Mouse (Mus musculus) kidney, adult 9 months (tissue): ENCODE data around the gene Nudt14.
A peak's percentile ranks its signal among the peaks of the same experiment; 100 is the strongest.

Source experiments
- DNase-seq: peaks from one replicate; pipeline ENCODE4 v3.0.0; 2022

Nudt14 gene

DNA sequence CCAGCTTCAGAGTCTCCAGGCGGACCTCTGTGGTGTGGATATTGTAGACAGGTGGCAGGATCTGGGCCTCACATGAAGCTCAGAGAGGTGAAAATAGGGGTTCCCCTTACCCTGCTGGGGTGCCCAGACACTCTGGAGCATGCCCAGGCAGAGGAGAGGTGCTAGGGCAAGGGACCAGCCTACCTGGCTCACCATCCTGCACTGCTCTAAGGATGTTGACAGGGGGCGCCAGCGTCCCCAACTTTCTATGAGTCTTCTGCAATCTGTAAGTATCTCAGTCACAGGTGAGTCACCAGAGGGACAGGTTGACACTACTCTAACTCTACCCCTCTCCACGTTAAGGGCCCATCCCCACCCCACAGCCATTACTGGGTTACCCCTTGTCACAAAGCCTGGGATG lies 5.4 kb upstream of the Nudt14 start:
- DNase-seq, result peak; percentile 34

DNA sequence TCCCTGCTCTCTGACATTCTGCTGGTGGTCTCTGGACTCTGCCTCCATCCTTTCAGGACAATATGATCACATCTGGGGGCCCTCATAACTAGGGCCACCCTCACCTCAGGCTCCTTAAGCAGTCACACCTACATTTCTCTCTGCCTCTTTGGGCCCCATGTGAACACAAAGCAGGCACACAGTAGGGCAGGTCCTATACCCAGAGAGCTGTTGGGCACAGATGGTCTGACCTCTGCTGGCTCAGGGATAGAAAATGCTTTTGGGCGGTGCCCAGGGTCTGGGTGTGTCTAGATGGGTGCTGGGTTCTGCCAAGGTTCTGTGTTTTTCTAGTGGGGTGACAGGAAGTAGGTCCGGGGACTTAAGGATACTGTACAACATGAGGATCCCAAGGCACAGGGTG lies 1.7 kb upstream of the Nudt14 start:
- no peak for DNase-seq

DNA sequence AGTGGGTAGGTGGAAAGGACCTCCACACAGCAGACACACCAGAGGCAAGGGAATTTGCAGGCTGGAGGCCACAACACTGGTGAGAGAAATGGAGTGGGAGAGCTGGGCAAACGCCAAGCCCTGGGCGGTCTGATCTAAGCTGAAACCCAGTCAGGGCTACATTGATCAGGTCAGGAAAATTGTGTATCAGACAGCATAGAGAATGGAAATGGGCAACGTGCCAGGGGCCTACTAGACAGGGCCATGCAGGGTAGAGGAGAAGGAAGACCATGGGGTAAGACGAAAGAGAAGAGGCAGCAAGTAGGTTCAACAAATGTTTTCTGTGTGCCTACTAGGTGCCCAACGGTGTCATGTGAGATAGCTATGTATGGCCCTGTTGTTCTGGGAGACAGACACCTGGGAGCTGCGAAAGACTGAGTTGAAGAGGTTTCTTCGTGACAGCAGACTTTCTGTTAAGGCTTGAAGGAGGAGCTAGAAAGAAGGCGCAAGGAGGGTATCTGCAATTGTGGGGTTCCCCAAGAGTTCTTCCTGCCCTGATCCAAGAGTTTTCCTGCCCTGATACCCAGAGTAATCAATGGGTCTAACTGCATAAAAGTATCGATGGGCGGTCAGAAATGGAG lies 658 bp downstream of the Nudt14 start:
- peak; percentile 52 for DNase-seq

DNA sequence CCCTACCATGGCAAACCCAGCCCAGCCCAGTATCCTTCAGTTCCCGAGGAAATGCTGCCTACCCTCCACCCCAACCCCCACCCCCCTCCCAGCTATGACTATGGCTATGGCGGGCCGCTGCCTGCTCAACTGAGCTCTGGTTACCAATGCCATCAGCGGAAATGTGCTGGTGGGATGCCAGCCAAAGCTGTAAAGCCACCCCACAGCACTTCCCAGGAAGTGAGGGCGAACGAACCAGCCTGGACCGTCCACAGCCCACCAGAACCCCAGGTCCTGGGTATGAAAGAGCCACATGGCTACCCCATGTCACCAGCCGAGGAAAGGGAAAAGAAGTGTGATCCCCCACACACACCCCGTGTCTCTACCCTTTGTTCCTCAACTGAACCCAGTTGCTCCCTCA lies 1.2 kb downstream of the Nudt14 start:
- no peak for DNase-seq

DNA sequence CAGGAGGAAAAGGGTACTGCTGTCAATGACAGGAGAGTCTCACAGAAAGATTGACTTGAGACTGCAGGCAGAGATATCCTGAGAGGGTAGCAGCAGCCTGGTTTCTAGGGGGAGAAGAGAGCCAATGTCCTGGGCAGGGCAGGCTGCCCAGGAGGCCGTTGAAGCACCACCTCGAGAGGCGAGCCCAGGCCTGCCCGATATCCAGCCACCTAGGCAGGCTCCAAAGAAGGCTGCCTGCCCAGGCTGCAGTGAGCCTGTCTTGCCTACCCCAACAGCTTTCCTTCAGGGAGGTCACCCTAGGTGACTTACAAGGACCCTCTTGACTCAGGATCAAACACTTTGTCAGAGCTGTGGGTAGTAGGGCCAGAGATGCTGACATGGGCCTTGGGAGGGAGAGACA lies 1.7 kb downstream of the Nudt14 start:
- DNase-seq, result no peak

DNA sequence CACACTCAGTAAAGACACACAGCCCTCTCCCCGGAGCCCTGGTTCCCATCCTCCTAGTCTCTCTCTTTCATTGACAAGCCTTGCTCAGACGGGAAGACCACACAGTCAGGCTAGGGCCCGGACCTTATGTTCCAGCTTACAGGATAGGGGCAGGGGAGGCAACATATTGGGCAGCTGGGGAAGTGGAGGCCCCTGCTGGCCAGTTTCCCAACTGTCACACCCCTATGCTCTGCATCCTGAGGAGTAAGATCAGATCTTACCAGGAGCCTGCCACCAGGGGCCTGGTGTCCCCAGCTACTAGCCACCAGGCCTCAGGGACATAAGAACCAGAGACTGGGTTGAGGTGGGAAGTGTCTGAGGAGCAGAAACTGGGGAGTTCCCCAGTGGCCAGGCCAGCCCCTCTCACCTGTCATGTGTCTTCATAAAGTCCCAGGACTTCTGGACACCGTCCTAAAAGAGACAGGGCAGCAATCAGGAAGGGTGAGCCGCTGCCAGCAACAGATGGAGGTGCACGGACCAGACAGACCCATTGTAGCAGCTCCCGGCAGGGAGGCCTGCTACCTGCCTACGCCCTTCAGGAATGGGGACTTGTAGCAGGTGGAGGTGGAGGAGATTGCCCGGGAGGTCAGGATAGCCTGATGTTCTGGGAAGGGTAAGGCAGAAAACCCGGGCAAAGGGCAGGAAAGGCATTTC lies 2.9 kb downstream of the Nudt14 start:
- DNase-seq, result no peak

DNA sequence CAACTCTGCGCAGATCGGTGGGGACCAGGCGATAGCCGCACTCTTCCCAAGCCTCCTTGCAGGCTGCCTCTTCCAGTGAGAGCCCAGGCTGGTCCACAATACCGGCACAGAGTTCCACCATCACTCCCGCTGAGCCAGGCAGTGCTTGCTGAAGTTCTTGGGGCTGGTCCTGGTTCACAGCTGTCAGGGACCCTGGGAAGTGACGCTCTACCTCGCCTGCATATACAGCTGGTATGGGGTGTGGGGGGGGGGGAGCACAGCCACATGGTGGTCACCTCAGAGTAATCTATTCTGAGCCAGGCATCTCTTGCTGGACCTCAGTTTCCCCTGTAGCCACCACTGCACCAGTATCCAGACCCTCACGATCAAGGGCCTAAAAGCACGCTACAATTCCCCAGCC lies 3.6 kb downstream of the Nudt14 start:
- no peak for DNase-seq

DNA sequence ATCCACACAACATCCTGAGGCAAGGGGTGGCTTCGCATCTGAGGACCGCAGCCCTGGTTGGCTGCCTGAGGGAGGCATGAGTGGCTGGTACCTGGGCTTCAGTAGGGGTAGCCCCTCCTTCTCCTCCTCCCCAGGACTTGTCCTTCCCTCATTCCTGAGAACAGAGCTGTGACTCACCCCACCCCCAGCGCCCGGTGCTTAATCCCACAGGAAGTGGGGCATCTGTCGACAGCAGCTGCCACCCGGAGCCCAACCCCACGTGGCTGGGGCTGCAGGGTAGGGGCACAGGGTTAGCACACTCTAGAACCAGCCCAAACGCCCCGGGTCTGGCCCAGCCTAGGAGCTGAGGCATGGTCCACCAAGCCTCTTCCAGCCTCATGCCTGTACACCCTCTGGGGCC lies 4.0 kb downstream of the Nudt14 start:
- DNase-seq, result no peak

DNA sequence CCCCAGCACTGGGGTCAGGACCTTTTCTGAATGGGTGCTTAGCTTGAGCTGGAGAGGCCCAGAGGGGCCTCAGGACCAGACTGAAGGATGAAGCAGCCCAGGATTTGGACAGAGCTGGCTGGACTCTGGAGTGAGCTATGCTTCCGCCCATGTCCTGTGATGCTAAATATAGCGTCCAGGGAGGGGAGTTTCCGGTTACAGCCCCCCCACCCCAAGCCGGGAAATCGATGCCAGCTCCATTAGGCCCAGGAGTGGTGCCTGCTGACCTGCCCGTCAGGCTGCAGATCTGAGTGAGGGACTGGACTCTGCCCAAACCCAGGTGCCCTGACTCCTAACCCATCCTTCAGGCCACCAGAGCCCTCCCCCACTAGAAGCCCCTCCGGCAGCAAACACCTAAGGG lies 9.3 kb downstream of the Nudt14 start:
- DNase-seq, result no peak

DNA sequence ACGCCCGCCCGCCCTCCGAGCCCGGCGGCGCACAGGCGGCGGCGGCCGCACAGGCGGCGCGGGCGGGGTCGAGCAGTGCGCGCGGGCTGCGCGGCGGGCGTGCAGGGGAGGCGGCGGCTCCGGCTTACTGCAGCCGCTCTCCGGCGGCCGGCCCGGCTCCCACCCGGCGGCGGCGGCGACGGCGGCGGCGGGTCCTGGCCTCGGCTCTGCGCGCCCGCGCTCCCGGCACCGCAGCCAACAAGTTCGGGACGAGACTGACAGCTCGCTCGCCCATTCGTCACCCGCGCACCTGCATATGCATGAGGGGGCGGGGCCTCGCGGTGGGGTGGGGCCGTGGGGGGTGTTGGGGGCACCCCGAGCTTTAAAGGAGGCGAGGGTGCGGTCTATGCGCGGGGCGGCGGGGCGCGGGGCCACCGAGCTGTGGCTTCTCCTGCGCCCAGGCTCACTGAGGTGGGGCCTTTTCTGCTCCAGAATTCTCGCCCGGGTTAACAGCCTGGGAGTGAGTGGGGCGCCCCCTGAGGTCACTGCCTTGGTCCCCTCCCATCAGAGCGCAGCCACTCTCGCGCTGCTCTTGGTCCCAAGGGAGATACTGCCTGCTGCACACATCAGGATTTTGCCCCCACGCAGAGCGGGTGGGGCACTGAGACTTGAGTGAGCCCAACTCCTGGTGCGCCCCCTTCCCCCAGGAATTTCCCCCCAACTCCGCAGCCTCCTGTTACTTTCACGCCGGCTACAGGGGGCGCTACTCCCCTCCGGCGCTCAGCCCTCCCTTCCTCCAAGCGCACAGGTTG lies 12.2 kb downstream of the Nudt14 start, which contains the start of gene Jag2:
Gene Jag2 (minus strand): TSS at position 215 of the 791 bp plus-strand sequence.
- DNase-seq, result no peak

DNA sequence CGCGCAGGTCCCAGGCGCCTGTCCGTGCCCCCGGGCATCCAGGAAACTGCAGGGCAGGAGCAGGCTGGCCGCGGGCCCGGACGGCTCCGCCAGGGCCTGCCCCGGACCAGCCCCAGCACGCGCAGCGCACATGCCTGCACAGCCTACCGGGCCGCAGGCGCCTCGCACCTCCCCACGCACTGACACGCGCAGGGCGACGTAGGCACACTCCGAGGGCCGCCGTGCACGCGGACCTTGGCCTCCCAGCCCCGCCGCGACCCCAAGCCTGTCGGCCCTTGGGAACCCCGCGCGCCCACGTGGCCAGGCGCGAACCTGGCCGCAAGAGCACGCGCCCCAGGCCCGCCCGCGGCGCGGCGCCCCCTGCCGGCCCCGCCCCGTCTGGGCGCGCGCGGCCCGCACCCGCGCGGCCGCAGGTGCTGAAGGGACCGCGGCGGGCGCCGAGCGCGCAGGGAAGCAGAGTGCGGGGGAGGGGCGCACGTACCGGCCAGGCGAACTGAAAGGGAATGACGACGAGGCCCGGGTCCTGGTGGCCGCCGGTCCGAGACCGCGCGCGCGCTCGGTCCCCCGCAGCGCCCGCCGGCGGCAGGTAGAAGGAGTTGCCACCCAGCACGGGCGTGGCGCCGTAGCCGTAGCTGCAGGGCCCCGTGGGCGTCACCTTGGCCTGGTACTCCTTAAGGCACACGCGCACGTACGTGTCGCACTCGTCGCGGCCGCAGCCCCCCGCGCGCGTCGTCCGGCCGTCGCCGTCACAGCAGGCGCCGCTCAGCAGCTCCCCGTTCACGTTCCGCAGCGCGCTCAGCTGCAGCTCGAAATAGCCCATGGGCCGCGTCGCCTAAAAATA lies 13.3 kb downstream of the Nudt14 start:
- DNase-seq, result no peak

DNA sequence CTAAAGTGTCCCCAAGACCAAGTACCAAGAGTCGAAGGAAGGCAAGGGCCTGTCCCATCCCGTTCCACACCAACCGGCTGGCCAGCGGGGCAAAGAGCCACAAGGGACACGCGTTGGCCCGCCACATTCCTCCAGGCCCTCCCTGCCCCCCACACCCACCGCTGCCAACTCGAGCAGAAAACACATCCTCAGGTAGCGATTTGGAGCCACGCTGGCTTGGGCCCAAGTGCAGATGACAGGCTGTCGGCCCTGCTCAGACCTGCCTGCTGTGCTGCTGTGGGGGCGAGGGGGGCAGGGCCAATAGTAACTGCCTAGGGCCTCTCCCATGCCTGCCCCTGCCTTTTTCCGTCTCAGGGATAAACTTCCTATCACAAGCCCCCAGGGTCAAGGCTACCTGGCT lies 14.7 kb downstream of the Nudt14 start:
- DNase-seq, result no peak

DNA sequence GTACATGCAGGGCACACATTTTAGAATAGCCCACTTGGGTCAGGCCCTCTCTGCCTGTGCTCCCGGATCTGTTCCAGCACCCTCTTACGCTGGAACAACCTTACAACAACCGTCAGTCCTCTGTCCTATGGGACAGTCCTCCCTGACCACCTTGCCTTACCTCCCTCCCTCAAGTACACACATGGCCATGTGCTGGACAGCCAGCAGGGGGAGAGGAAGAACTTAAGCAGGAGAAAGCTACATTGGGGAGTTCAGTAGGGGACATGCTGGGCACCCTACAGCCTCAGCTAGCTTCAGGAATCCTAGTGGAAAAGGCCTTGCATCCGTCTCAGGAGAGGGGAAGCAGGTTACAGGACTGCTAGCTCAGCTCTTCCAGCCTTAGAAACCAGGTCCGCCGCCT lies 16.0 kb downstream of the Nudt14 start:
- no peak for DNase-seq

DNA sequence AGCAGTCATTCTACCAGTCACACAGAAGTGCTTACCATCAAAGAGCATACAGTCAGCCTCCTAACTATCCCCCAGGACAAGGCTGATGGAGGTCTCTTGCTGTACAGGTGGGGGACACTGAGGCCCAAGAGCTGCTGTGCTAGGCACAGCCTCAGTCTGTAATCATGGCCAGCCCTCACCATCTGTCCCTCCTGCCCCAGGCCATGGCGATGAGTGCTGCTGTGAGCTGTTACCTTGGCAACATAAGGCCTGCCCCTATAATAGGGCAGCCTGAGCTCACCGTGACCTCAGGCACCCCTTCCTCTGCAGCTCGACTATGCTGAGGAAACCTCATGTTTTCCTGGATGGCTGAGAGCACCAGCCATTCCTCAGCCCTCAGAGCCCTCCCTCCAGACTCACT lies 19.4 kb downstream of the Nudt14 start:
- DNase-seq, result no peak

DNA sequence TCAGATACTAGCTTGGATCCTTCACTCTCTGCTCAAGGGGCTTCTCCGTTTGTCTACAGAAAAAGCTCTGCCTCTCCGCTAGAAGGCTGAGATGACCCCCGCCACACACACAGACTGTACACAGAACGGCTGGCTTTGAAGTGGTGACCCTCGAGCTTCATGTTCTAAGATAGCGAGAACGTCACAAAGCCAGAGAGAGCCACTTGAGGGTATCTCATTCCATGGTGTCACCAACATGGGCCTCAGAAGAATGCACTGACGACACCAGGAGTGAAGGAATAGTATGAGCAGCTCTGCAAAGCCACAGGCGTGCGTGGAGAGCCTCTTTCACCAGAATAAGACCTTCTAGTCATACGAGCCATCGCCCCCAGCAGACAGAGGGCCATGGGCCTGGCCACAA lies 20.4 kb downstream of the Nudt14 start:
- no peak for DNase-seq

DNA sequence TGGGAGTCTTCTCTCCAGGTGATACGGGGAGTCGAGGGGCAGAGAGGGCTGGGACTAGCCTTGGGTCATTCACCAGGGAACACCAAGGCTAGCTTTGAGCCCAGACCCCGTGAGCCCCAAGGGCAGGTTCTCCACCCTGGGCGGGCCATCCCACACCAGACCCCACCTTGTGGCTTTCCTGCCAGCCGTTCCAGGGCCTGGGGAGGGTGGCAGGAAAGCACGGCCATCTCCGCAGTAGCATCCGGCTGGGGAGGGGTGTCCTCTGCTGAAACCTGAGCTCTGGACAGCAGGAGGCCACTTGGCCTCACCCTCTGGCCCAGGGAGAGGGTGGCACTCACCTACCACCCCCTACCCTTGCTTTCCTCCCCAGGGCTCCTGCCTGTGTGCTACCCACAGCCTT lies 24.0 kb downstream of the Nudt14 start:
- no peak for DNase-seq

DNA sequence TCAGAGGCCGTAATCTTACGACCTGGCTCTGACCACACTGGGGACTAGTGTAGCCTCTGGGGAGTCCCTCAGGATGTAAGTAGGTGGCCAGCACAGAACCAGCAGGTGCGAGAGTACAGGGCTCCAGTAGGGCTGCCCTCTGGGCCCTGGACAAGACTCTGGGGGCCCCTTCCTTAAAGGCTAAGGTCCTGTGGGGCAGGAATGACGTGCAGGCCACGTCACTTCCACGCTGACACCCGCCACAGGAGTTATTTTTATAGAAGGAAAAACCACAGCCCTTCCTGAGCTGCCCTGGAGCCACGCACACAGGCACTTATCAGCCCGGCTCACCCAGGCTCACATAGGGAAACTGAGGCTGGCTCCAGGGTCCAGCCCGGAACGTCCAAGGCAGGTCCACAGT lies 24.4 kb downstream of the Nudt14 start:
- peak; percentile 43 for DNase-seq

DNA sequence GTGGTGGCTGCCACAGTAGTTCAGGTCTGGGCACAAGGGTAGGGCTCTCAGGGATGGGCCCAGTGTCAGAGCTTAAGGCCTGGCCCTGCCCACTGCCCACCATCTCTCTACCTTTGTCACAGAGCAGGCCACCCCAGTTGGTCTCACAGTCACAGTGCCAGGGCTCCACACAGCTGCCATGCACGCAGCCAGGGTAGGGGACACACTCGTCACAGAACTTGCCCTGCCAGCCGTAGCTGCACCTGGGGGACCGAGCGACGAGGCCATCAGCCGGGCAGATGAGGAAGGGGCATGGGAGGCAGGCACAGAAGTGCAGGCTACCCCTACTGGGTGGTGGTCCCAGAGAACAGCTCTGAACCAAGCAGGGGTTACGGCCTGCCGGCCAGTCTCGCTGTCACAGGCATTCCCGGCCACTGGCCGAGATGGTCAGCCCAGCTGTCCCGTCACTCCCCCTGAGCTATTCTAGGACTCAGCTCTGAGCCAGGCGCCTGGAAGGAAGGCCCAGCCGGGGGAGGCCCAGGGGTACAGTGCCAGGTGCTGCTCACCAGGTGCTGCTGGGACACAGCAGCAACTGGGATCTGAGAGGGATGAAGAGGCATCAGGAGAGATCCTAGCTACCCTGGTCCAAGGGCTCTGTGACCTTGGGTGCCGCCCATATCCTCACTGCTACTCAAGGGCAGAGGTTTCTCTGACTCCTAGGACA lies 25.1 kb downstream of the Nudt14 start:
- DNase-seq, result no peak

DNA sequence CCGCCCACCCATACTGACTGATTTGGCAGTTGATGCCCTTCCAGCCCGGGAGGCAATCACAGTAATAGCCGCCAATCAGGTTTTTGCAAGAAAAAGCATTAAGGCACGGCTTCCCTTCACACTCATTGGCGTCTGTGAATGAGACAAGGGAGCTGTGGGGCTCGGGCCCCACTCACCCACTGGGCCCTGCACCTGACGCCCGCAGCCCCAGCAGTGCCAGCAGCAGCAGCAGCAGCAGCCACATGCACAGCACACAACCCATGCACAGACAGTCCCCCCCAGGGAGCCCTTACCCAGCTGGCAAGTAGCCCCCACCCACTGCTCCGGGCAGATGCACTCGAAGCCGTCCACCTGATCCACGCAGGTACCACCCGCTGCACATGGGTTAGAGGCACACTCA lies 26.3 kb downstream of the Nudt14 start:
- no peak for DNase-seq

DNA sequence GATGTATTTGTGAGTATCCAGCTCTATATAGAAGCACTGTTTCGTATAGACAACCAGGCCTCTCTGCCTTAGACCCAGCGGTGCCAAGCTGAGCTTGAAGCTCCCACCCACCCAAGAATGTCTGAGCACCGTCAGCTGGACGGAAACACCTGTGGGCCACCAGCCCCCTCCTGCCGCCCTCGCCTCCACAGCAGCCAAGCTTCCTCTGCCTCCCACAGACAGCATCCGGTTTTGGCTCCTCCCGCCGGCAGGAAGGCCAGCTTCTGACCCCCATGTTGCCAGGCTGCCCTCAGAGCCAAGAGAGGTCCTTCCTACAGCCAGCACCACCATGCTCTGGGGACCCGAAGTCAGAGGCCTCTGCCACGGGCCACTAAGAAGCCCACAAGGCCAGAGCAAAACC lies 27.4 kb downstream of the Nudt14 start:
- peak; percentile 31 for DNase-seq

DNA sequence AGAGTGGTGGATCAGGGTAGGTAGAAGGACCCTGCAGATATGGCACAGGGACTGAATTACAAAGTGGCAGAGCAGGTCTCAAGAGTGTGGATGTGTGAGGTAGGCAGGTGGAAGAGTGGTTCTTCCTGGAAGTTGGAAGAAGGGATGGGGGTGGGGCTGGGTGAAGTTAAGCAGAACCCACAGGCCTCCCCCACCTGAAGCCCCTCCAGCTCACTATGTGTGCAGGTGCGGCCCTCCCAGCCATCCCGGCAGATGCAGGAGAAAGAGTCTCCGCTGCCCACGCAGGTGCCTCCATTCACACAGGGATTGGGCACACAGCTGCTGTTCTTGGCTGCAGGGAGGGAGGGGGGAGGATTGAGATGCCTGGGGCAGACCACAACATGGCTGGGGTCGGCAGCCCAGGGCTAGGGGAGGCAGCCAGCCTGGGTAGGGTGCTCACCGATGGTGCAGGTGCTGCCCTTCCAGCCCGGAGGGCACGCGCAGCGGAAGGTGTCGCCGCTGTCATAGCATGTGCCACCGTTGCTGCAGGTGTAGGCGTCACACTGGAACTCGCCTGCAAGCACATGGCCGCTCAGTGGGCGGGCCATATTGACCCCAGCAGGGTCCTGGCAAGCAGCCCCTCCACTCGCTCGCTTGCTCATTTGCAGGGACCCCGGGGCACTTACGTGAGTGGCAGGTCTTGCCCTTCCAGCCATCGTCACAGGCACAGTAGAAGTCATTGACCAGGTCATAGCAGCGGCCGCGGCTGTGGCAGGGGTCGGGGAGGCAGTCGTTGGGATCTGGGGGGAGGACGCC lies 28.8 kb downstream of the Nudt14 start:
- DNase-seq, result no peak

DNA sequence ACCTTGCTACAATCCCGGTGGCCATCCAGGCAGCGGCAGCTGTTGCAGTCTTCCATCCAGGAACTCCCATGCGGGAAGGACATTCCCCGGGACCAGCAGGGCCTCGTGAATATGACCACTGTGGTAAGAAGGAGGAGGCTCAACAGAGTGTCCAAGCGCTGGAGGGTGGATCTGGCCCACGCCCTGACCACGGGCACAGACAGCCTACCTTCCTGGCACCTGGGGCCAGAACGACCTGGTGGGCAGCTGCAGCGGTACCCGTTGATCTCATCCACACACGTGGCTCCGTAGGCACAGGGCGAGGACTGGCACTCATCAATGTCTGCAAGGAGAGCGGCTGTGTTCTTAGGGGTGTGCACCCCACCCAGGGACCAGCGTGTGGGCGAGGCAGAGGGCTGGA lies 30.2 kb downstream of the Nudt14 start:
- DNase-seq, result no peak
